Mouse (Mus musculus) heart, postnatal 0 days (tissue): ENCODE measurements around the gene Nrtn. TPM values are rescaled to one million over a fixed set of nuclear protein-coding genes. Genes with fewer than 3 reads are reported as not detected.

ENCODE experiments used
- ATAC-seq: fragments of 200-750 bp; cut with Nextera tagmentation; 2 replicates; pipeline ENCODE4 v1.8.0; 2017; ENCODE audit warnings: low read depth, moderate number of reproducible peaks, moderate library complexity; ENCODE audit not compliant: insufficient read depth
- DNase-seq: peaks from one replicate; pipeline ENCODE4 v3.0.0-alpha.2; 2016; ENCODE audit warnings: low spot score
- H3K27ac ChIP-seq: fragments of 300-500 bp; sonication (generic); 2 replicates; pipeline ENCODE4 v1.5.1; 2014; ENCODE audit warnings: low read depth, mild to moderate bottlenecking
- H3K27me3 ChIP-seq: fragments of 300-500 bp; sonication (generic); 2 replicates; pipeline ENCODE4 v1.6.1; 2014; ENCODE audit warnings: low read length, mixed read lengths; ENCODE audit not compliant: control insufficient read depth, insufficient read depth
- H3K36me3 ChIP-seq: fragments of 300-500 bp; sonication (generic); replicated peaks from 2 replicates; pipeline ENCODE4 v1.6.1; 2014; ENCODE audit warnings: low read length, mixed read lengths; ENCODE audit not compliant: control insufficient read depth, insufficient read depth
- H3K4me1 ChIP-seq: fragments of 300-500 bp; sonication (generic); 2 replicates; pipeline ENCODE4 v1.6.1; 2014; ENCODE audit warnings: antibody characterized with exemption; ENCODE audit not compliant: control insufficient read depth, insufficient read depth
- H3K4me2 ChIP-seq: fragments of 300-500 bp; sonication (generic); 2 replicates; pipeline ENCODE4 v1.6.1; 2014; ENCODE audit warnings: low read depth, mild to moderate bottlenecking, low read length, moderate library complexity
- H3K4me3 ChIP-seq: fragments of 300-500 bp; sonication (generic); 2 replicates; pipeline ENCODE4 v1.5.1; 2014; ENCODE audit warnings: low read depth, low read length
- H3K9ac ChIP-seq: fragments of 300-500 bp; sonication (generic); replicated peaks from 2 replicates; pipeline ENCODE4 v1.6.1; 2014; ENCODE audit warnings: low read depth, low read length, mixed read lengths
- H3K9me3 ChIP-seq: fragments of 300-500 bp; sonication (generic); replicated peaks from 2 replicates; pipeline ENCODE4 v1.6.1; 2016; ENCODE audit warnings: low read length; ENCODE audit not compliant: control insufficient read depth
- CTCF ChIP-seq: IDR thresholded peaks from 2 replicates; pipeline ENCODE4 v1.5.1; 2016; ENCODE audit warnings: antibody characterized with exemption, control low read depth, low read depth
- EP300 ChIP-seq: IDR thresholded peaks from 2 replicates; pipeline ENCODE4 v1.6.1; 2016; ENCODE audit warnings: antibody characterized with exemption, low read depth
- WGBS: fragments of 180-500 bp; shearing (Covaris S2); extraction: QIAGEN DNeasy Blood & Tissue Kit; methylation state at CpG from one replicate; pipeline ENCODE4 v1.1.7; 2014; 5-methylcytosine and 5-hydroxymethylcytosine counted together
- polyA plus RNA-seq: library from polyadenylated mRNA; unstranded; fragments of >200 nt; fragmentation: Nextera tagmentation; extraction: Ambion mirVana; gene quantifications from 2 replicates; pipeline ENCODE4 v1.2.1, GENCODE M21; 2015
- total RNA-seq: library from RNA; depleted of rRNA; stranded (reverse); fragments of >200 nt; gene quantifications from 2 replicates; pipeline ENCODE4 v1.2.3, GENCODE M21; 2014; ENCODE audit warnings: low replicate concordance

The Nrtn gene
- total and polyA plus RNA-seq, 2 experiments from 2014 or later: 33.9 to 83.1 TPM

DNA sequence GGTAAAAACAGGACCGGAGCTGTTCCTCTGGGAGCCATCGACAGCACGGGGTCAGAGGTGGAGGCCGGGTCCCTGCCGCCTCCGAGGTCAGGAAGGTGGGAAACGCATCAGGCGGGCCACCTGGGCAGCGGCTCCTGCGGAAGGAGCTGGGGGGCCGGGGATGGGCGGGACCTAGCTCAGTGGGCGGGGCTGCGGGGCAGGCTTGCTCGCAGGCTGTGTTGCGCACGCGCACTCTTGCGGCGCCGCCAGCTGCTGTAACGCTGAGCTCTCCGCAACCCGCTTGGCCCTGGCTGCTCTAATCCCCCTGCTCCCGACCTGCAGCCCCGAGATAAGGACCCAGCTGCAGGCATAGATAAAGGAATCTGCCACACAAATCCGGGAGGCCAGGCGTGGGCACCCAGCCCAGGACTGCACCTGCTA is 4.7 kb upstream of the Nrtn start:
- TF ChIP-seq CTCF (no peak), EP300 (no peak)
- peak overlapping the region; percentile 36; the same call in 1 of the 2 replicates for H3K9ac ChIP-seq
- H3K4me2 ChIP-seq: peak overlapping the region; percentile 68
- no peaks in the 10 kb centered on the region for H3K9me3 ChIP-seq
- DNase-seq (peak; percentile 85), ATAC-seq (peak; percentile 25)
- WGBS: under 1% methylated on average over 27 of the region's 28 CpGs
- H3K36me3 ChIP-seq: peaks cover 5% of the 10 kb centered on the region
- peaks cover 34% of the 10 kb centered on the region for H3K4me1 ChIP-seq
- peak overlapping the region; percentile 79 for H3K27ac ChIP-seq
- peak overlapping the region; percentile 42 for H3K4me3 ChIP-seq
- H3K27me3 ChIP-seq: peaks cover 6% of the 10 kb centered on the region; the same call in 1 of the 2 replicates

DNA sequence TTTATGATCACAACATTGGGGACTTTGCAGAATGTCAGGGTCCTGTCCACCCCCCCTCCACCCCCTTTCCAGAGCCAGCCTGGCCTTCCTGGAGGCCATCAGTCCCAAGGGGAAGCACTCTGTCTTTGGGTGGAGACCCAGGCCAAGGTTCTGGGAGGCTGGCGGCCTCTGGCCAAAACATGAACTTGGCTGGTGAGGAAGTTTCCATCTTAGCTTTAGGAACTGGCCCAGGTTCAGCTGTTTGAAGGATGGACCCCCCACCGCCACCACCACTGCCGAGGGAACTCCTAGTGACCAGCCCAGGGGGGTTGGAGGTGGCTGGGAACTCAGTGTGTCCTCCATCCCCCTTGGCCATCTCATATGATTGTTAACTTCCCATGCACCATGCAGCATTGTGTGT is 3.7 kb upstream of the Nrtn start:
- no peak for ATAC-seq
- Histone ChIP-seq H3K4me1 (peaks cover 36% of the 10 kb centered on the region), H3K4me3 (no peak overlapping the region), H3K27me3 (peaks cover 8% of the 10 kb centered on the region; the same call in 1 of the 2 replicates), H3K27ac (no peak overlapping the region), H3K9me3 (no peaks in the 10 kb centered on the region), H3K4me2 (no peak overlapping the region), H3K9ac (no peak overlapping the region), H3K36me3 (no peaks in the 10 kb centered on the region)
- TF ChIP-seq CTCF (no peak), EP300 (no peak)
- WGBS: 61% methylated on average over 3 of the region's 3 CpGs
- no peak for DNase-seq

DNA sequence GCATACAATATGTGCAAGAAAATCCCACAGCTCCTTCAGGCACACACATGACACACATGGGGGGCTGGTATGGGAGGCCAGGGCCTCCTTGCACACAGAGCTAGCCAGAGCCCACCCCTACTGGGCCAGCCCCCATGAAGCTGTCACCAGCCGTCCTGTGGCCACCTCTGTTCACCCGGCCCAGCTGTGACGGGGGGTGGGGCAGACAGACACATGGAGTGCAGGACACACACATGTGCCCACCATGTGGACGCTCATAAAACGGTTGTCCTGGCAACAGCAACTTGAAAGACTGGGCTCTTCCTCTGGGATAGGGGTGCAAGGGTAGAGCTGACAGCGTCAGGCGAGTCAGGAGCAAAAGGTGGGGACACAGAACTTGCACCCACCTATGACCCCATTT is 1.9 kb upstream of the Nrtn start:
- H3K27me3 ChIP-seq: peaks cover 23% of the 10 kb centered on the region

DNA sequence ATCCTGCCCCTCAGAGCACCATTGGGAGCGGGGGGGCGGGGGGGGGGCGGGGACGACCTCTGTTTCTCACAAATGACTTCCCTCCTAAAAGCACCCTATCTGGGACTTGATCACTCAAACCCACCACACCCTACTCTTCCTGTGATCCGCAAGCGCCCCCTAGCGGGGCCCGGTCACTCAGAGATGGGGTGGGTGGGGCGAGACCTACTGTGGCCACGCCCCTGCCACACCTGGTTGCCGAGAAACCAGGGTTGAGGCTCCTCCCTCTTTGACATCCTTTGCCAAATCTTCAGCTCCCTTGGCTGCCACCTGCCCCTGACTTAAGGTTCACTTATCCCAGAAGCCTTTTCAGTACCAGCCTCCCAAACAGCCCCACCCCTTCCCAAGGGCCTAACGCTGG is 802 bp upstream of the Nrtn start:
- ATAC-seq: no peak
- H3K9ac ChIP-seq: no peak overlapping the region
- peak; percentile 50 for TF ChIP-seq CTCF
- TF ChIP-seq EP300: no peak
- H3K9me3 ChIP-seq: no peaks in the 10 kb centered on the region
- no peak overlapping the region for H3K4me3 ChIP-seq
- 5% methylated on average over 12 of the region's 12 CpGs for WGBS
- H3K27me3 ChIP-seq: peaks cover 33% of the 10 kb centered on the region
- no peak overlapping the region for H3K27ac ChIP-seq
- no peaks in the 10 kb centered on the region for H3K36me3 ChIP-seq
- H3K4me2 ChIP-seq: peak overlapping the region; percentile 97; the same call in 1 of the 2 replicates
- DNase-seq: no peak
- peaks cover 25% of the 10 kb centered on the region for H3K4me1 ChIP-seq

More for the DNA sequence above, 1.9 kb upstream of the Nrtn start:
- peaks cover 31% of the 10 kb centered on the region for H3K4me1 ChIP-seq
- ATAC-seq: no peak
- H3K9ac ChIP-seq: no peak overlapping the region
- no peak overlapping the region for H3K4me3 ChIP-seq
- H3K36me3 ChIP-seq: no peaks in the 10 kb centered on the region
- no peak overlapping the region for H3K27ac ChIP-seq
- no peak overlapping the region for H3K4me2 ChIP-seq
- 63% methylated on average over 7 of the region's 7 CpGs for WGBS
- DNase-seq: no peak
- H3K9me3 ChIP-seq: no peaks in the 10 kb centered on the region
- TF ChIP-seq EP300 (no peak), CTCF (no peak)

DNA sequence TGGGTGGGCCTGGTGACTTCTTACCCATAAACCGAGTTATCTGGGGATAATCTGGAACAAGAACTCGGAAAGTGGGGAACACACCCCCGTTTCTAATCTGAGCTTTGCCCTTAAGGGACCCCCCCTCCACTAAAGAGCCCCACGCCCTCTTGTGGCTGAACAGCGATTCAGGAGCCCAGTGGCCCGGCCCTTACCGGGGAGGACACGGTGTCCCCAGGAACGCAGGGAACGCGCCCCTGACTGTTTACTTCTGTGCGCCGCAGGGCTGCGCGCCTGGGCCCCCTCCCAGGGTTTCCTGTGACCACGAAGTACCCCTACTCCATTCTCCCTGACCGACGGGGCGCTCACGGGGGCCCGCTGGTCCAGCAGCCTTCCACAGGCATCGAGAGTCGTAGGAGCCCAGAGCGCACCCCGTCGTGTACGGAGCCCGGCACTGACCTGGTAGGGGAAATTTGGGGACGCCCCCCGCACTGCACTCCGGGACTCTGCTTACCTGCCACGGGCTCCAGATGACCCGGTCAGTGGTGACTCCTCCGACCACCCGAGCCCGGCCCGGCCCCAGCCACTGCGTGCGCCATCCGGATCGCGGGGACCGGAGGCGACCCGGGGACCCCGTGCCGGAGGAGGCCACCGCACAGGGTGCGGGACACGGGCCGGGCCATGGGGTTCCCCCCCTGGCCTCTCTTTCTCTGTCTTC is 479 bp downstream of the Nrtn start:
- TF ChIP-seq CTCF (peak; percentile 51), EP300 (no peak)
- H3K27me3 ChIP-seq: peaks cover 45% of the 10 kb centered on the region
- H3K4me1 ChIP-seq: peaks cover 13% of the 10 kb centered on the region
- no peaks in the 10 kb centered on the region for H3K36me3 ChIP-seq
- ATAC-seq (peak; percentile 32), DNase-seq (peak; percentile 29)
- no peaks in the 10 kb centered on the region for H3K9me3 ChIP-seq
- H3K4me3 ChIP-seq: peak overlapping the region; percentile 57
- peak overlapping the region; percentile 58 for H3K9ac ChIP-seq
- H3K27ac ChIP-seq: peak overlapping the region; percentile 40
- peak overlapping the region; percentile 97 for H3K4me2 ChIP-seq
- WGBS: under 1% methylated on average over 50 of the region's 51 CpGs
